Mouse (Mus musculus) 3134 (cell line): Measurements from ENCODE around the gene Ift27.

Source experiments
- DNase-seq: peaks from one replicate; pipeline ENCODE4 v3.0.0-alpha.2; 2011; ENCODE audit warnings: low spot score; ENCODE audit not compliant: insufficient read length; ENCODE audit errors: extremely low read depth

The Ift27 gene

GRCm38 (mm10) chr15:78116936-78117335, 57.0 kb downstream of the Ift27 start:
- DNase-seq, result no peak

- peak; percentile 56 for DNase-seq
Observed at GRCm38 (mm10) chr15:78116244-78116643, 57.7 kb downstream of the Ift27 start.
